Mouse (Mus musculus) lung, adult 2 months (tissue): ENCODE data around the gene Tspyl3. TPM values are rescaled to one million over a fixed set of nuclear protein-coding genes. Genes with fewer than 3 reads are reported as not detected.

Experiments used
- DNase-seq: peaks from one replicate; pipeline ENCODE4 v3.0.0; 2022
- H3K4me1 ChIP-seq: fragments of 200-500 bp; 2 replicates; pipeline ENCODE4 v1.6.1; 2011; ENCODE audit warnings: low read length; ENCODE audit not compliant: control insufficient read depth, insufficient read depth
- H3K4me3 ChIP-seq: fragments of 200-500 bp; replicated peaks from 2 replicates; pipeline ENCODE3; 2011; ENCODE audit warnings: low read depth, mild to moderate bottlenecking, control low read depth, low read length; ENCODE audit errors: extremely low read depth
- CTCF ChIP-seq: fragments of 200-500 bp; IDR thresholded peaks from 2 replicates; pipeline ENCODE4 v1.5.1; 2011; ENCODE audit warnings: mild to moderate bottlenecking, low read length, control low read depth; ENCODE audit not compliant: insufficient read depth
- POLR2A ChIP-seq: fragments of 200-500 bp; IDR thresholded peaks from 2 replicates; pipeline ENCODE4 v1.6.1; 2011; ENCODE audit warnings: low read depth, mild to moderate bottlenecking, control low read depth, low read length, borderline replicate concordance; ENCODE audit errors: extremely low read depth
- WGBS: fragments of 180-500 bp; shearing (Covaris S2); methylation state at CpG from one replicate; pipeline ENCODE4 v1.1.7; 2018; 5-methylcytosine and 5-hydroxymethylcytosine counted together
- polyA plus RNA-seq: library from polyadenylated mRNA; depleted of rRNA; stranded (reverse); fragments of >200 nt; gene quantifications from 2 replicates; pipeline ENCODE4 v1.2.3, GENCODE M21; 2012; rRNA removed

Gene Tspyl3
- polyA plus RNA-seq, 1 experiment = 9.3 TPM

DNA sequence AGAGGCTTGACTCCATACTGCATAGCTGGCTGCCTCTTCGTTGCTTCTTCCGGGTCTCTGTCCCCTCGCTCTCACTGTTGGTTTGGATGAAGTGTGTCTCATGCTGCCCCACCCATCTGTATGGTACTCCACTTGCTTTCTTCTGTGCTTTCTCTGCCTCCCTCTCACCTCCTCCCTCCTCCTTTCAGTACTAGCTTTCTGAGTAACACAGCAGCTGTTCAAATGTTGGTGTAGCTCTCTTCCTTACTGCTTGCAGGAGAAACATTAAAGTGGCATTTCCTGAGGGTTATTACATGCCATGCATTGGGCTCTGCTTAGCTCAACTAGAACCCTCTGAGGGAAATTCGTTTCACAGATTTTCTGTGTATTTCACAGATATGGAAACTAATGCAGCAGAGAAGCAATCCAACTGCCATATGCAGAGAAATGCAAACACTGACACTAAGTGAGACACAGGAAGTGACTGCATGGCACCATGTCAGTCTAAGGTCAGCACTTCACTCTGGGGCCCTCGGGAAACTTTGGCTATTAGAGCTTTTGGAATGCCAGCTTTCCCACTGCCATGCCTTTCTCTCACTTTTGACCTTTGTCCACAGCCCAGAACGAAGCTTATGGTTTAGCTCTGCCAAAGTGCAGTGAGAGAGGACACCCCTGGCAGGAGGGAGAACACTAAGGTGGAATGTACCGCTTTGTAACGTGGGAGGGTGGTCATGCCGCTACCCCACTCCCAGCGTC, 45.9 kb downstream of the Tspyl3 start:
- whole genome bisulfite sequencing = 72% methylated on average over 10 of the region's 10 CpGs
- no peak overlapping the region for H3K4me3 ChIP-seq
- H3K4me1 ChIP-seq = peaks cover 7% of the 10 kb centered on the region
- TF ChIP-seq POLR2A = no peak
- no peak for TF ChIP-seq CTCF
- no peak for DNase-seq

DNA sequence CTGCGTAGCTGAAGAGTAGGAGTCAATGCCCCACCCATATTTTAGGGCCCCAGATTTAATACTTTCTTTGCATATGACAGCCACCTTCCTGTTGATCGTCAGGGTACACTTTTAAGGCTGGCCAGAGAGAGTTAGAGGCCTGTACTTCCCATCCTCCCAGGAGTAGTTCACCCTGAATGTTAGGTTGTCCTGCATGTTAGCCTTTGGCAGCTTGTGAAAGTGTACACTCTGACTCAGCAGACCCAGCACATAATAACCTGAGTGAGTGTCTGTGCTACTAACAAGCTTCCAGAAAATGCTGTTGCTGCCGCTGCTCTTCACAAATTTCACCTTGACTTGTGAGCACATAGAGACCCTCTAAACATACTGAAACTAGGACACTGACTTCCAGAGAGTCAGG, 48.1 kb downstream of the Tspyl3 start:
- DNase-seq = no peak
- TF ChIP-seq POLR2A (no peak), CTCF (no peak)
- Histone ChIP-seq H3K4me1 (peaks cover 7% of the 10 kb centered on the region), H3K4me3 (no peak overlapping the region)
- 67% methylated on average over 3 of the region's 3 CpGs for WGBS

DNA sequence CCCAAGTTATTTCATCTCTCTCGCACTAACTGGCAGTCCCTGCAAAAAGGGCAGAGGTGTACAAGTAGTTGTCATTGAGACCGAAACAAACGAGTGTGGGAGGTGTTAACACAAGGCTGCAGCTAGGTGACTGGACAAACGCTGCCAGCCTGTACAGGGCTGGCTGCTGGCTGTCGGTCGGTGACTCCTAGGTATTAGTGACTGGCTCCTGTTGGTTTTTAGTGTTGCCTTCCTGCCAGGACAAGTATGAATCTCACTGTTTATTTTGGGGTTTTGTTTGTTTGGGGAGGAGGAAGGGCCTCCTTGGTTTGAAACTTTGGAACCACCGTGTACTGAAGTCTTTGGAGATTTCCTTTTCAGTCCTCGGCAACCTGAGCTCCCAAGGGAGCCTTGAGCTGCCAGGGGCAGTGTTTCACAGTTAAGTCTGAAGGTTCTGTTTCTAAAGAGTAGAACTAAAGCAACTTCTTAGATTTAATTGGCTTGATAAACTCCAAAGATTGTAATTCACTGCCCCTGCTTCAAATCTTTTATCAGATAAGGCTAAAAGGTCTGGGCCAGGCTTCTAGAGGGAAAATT, 49.2 kb downstream of the Tspyl3 start:
- peaks cover 7% of the 10 kb centered on the region for H3K4me1 ChIP-seq
- DNase-seq = no peak
- H3K4me3 ChIP-seq = no peak overlapping the region
- 49% methylated on average over 8 of the region's 8 CpGs for WGBS
- TF ChIP-seq POLR2A = no peak
- TF ChIP-seq CTCF = no peak

Other genes starting within 250 kb of the Tspyl3 start
- 39.9 and 61.9 TPM in 2 replicates for gene Pdrg1, start 210.0 kb downstream of the Tspyl3 start, polyA plus RNA-seq
- gene Xkr7, start 193.6 kb downstream of the Tspyl3 start, polyA plus RNA-seq = 0.03 TPM in 1 of 2 replicates, not detected in the other
- 164 and 177 TPM in 2 replicates for gene Ccm2l, start 159.5 kb downstream of the Tspyl3 start, polyA plus RNA-seq
- 45.0 and 52.8 TPM in 2 replicates for gene Hck, start 117.0 kb downstream of the Tspyl3 start, polyA plus RNA-seq
- 32.7 and 45.8 TPM in 2 replicates for gene Tm9sf4, start 64.1 kb downstream of the Tspyl3 start, polyA plus RNA-seq
- gene Plagl2, start 16.0 kb upstream of the Tspyl3 start, polyA plus RNA-seq = 7.8 and 12.4 TPM in 2 replicates
- gene Pofut1, start 16.1 kb upstream of the Tspyl3 start, polyA plus RNA-seq = 24.3 and 25.5 TPM in 2 replicates
- 6.4 and 10.8 TPM in 2 replicates for gene Kif3b, start 66.0 kb upstream of the Tspyl3 start, polyA plus RNA-seq
- gene Asxl1, start 120.4 kb upstream of the Tspyl3 start, polyA plus RNA-seq = 11.4 and 15.3 TPM in 2 replicates